Mouse (Mus musculus) brain, adult 2 months (tissue): ENCODE results near the gene Kctd2.
A peak's percentile ranks its signal among the peaks of the same experiment; 100 is the strongest.

ENCODE experiments used
- DNase-seq: peaks from one replicate; pipeline ENCODE4 v3.0.0; 2011; ENCODE audit warnings: low read depth, low spot score

Kctd2 gene

DNA sequence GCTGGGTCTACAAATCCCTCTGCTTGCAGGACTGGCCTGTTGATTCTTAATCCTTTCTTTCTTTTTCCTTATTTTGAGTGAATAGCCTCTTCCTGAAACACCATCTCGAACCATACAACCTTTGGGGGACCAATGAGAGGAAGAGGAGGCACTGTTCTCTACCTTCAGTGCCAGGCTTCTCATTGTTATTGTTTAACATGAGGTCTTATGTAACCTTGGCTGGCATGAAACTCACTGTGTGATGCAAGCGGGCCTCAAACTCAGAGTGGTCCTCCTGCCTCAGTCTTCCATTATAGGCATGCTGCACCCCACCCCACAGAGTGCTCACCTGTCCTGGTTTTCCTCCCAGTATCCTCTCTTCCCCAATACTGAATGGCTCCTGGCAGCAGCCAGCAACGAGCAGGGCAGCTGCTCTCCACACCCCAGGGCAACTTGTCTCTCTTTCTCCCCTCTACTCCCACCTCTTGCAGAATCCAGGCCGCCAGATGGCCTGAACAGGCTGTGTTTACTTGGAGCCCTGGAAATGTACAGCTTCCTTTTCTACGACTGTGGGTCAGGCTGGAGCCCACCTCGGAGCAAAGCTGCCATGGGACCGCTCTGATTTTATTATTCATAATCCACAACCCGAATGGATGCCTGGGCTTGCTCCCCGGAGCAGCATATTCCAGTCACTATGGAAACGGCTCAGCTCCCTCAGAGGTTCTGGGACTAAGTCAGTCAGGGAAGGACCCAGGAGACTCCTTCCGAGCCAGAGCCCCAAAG, 19.1 kb upstream of the Kctd2 start:
- DNase-seq = peak; percentile 94

DNA sequence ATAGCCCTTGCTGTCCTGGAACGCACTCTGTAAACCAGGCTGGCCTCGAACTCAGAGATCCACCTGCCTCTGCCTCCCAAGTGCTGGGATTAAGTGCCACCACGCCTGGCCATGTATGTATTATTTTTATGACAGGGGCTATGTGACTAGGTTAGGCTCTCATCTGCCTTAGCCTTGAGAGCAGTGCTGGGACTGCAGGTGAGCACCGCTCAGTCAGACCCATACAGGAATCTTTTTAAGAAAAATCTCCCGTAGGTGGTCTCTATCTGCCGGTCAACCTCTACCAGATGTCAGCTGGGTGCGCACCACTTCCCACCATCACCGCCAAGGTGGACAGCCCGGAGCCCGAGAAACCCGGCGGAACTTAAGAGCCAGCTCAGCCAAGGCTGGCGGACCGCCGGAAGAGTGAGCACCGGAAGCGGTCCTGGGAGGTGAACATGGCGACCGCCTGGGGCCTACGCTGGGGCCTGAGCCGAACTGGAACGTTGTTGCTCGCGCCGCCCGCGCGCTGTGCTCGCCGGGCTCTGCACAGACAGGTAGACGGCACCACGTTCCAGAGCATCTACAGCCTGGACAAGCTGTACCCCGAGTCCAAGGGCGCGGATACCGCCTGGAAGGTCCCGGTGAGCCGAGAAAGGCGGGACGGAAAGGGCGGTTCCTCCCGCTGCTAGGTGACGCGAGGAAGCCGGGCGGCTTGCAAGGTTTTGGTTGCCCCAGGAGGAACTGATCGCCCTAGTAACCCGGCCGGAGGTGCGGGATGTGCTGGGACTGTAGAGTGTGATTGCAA, 16.4 kb upstream of the Kctd2 start, which contains the start of gene Mrpl58:
TSS of gene Mrpl58 (plus strand) at position 415 of the 787 bp plus-strand sequence.
- DNase-seq = peak; percentile 96

GRCm38 (mm10) chr11:115405723-115406122, 14.2 kb upstream of the Kctd2 start:
- DNase-seq = no peak

DNA sequence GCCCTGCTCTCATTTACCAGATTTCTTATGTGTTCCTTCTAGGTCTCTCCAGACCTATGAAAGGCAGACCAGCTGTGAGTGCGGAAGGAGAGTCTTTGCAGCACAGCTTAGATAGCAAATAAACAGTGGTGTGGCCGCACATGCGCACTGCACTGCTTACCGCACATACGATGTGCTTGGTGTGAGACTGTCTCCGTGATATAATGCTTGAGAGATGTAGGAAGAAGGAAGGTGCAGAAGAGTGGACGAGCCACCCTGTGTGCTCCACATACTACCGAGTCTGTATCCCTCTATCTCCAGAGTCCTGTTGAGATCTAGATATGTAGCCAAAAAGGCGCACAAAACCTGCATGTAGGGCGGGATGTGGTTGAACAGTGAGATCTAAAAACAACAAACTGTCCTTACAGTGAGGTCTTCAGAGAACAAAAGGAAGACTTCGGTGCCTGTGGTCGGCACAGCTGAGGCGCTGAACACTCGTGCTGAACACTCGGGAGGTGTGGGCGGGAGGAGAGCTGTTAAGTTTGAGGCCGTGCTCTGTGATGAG, 13.0 kb upstream of the Kctd2 start:
- DNase-seq = no peak

DNA sequence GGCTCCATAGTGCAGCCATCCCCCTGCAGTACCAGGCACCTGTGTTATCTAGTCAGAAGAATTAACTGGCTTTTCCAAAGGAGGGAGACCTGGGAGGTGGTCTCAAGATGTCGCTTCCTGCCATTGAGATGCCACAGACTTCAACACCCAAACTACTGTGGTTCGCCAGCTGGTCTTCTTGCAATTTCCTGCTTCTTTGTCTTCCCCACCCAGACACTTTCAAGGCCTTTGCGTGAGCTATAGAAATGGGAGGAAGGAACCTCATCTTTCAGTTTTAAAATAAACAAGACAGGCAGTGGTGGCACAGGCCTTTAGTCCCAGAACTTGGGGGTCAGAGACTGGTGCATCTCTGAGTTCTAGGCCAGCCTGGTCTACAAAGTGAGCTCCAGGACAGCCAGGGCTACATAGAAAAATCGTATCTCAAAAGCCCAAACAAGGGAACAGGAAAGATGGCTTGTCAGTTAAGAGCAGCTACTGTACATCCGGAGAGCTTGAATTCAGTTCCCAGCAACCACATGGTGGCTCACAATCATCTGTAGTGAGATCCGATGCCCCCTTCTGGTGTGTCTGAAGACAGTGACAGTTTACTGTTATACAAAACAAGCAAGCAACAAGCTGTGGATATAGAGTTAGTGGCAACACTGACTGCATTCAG, 11.5 kb upstream of the Kctd2 start:
- DNase-seq = no peak

DNA sequence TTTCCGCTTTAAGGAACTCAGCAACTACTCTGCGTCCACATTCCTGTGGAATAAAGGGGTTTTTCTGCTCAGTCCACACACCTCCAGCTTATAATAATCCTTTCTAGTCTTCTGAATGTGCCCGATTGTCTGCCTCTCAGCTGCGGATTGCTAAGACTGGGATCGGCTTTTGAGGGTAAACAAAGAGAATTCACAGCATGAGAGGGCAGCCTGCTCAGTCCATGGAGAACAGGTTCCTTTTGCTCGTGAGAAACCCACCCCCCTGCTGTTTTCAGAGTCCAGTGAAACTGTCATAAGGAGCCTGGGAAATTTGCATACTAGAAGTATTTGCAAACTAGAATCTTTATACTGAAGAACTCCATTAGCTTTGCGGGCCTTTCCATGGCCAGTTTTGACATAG, 10.4 kb upstream of the Kctd2 start:
- DNase-seq = peak; percentile 63

DNA sequence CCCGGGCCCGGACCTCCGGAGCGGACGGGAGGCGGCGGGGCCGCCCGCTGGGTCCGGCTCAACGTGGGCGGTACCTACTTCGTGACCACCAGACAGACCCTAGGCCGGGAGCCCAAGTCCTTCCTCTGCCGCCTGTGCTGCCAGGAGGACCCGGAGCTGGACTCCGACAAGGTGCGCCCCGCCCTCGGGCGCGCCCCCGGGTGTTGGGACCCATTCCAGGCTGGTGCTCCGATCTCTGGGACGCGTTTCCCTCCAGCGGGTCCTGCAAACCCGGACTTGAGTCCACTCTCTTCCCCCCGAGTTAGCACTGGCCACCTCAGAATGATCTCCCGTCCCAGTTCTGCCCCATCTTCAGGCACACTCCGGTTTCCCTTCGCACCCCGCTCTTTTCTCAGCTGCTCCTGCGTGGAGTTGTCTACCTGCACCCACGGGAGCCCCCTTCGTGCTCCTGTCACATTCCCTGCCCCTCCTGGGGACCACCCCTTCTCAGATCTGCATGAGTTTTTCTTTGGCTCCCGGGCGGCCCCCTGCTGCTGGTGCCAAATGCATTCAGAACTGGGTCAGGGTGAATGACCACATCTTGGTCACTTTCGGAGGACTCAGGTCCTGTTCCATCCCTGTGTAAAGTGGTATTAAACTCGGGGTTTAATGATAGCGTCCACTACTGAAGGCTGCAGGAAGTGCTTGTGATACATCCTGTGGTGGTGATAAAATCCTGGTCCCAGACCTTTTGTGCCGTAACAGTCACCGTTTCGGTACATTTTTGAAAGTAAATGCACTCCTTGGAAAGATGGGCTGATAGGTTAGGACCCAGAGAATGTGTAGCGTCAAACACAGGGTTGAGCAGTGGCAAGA, 635 bp downstream of the Kctd2 start:
- DNase-seq = peak; percentile 56

- DNase-seq = peak; percentile 63
Observed at GRCm38 (mm10) chr11:115421328-115421727, 1.4 kb downstream of the Kctd2 start.

DNA sequence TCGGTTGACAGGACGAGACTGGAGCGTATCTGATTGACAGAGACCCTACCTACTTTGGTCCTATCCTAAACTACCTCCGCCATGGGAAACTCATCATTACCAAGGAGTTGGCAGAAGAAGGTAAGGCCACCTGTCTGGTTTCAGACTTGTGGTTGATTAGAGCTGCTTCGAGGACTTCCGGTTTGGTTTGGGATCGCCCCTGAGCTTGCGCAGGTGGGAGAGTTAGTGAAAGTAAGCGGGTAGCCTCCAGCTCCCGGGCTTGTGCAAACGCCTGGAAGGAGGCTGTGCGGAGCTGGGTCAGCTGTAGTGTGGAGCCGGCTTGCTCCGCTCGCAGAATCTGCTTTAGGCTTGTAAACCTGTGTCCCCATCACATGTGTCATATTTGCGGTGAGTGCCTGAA, 2.0 kb downstream of the Kctd2 start:
- no peak for DNase-seq

DNA sequence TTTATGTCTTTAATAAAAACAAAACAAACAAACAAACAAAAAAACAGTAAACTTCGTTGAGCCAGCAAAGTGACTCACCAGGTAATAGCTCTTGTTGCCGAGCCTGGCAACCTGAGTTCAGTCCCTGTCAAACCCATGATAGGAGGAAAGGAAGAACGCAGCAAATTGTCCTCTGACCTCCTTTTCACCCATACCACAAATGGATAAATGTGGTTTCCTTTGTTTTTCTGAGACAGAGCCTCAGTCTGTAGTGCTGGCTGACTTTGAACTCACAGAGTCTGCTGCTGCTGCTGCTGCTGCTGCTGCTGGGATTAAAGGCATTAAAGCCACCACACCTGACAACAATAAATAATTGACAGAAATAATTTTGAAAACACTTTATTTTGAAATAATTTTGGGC, 3.2 kb downstream of the Kctd2 start:
- no peak for DNase-seq

DNA sequence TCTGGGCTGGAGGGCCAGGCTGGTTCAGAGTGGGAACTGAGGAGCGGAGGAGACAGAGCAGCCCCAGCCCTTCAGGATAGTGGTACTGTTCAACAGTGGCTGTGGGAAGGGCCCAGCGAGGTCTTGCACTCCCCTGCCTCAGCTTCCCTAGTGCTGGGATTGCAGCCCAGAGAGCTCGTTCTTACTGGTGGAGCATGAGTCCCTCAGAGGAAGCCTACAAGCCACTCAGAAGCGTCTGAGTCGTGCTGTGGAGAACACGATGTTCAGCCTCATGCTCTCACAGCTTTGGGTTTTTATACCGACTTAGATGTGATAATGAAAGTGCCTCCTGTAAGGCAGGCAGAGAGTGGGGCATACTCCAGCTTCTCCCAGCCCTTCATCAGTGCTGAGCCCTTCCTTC, 4.7 kb downstream of the Kctd2 start:
- DNase-seq = no peak

DNA sequence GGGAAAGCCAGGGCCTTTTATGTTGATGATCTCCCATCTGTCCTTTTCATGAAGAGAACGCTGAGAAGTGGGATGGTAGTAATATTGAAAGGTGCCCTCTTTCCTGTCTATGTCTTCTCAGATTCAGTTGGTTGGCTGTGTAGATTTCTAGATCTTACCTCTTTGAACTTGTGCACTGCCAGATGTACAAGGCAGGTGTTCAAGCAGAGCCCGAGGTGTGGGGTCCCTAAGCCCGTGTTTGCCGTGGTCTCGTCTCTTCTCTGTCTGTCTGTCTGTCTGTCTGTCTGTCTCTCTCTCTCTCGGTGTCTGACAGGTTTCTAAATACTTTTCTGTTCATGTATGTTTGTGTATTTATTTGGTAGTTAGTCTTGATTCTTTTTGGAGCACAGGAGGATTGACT, 5.7 kb downstream of the Kctd2 start:
- DNase-seq = no peak

GRCm38 (mm10) chr11:115427482-115428331, 7.8 kb downstream of the Kctd2 start:
- peak; percentile 92 for DNase-seq

DNA sequence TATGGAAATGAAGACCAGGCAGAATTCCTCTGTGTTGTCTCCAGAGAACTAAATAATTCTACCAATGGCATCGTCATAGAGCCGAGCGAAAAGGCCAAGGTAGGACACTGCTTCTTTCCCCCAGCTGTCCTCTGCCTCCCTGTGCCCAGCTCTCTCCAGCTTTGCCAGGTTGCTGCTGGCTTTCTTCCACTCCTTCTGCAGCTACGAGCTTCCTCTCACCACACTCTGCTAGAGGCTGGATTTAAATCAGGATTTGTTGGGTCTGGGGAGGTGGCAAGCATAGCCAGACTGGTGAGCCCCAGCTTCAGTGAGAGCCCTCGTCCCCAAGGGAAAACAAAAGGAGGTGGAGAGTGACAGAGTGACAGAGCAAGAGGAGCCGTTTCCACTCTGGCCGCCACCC, 9.4 kb downstream of the Kctd2 start:
- peak; percentile 80 for DNase-seq

- DNase-seq = no peak
Observed at GRCm38 (mm10) chr11:115430561-115430960, 10.6 kb downstream of the Kctd2 start.

DNA sequence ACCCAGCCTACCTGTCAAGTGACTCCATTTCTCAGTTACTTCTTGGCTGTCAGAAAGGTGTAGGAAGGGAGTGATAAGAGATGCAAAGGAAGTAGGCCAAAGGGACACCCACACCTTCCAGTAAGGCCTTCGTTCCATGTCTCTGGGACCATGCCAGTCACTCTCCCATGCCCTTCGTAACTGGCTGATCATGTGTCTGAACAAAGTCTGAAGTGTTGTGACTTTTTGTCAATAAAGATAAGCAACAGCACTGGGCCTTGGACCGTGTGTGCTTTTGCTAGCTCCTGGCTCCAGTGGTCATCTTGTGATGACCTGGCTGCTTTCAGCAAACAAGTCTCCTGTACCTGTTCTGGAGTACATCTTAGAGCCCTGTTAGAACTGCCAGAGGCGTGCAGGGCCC, 12.9 kb downstream of the Kctd2 start:
- DNase-seq = no peak

GRCm38 (mm10) chr11:115433342-115433741, 13.4 kb downstream of the Kctd2 start:
- DNase-seq = no peak

- DNase-seq = peak; percentile 85
Observed at GRCm38 (mm10) chr11:115435596-115436337, 15.8 kb downstream of the Kctd2 start.

GRCm38 (mm10) chr11:115437571-115438122, 17.7 kb downstream of the Kctd2 start:
- DNase-seq = peak; percentile 68
